Mouse (Mus musculus) CH12F3 (cell line): ENCODE results near the gene Gnptg.

Source experiments
- in situ Hi-C: fragments of 300-500 bp; cut with MboI; formaldehyde crosslinking; loops from 2 replicates; pipeline ENCODE4 v1.14.3; 2020; ENCODE audit warnings: low sequenced_read_pairs

Gene Gnptg

GRCm38 (mm10) chr17:25202401-25202800, 37.5 kb downstream of the Gnptg start:
- in situ Hi-C loops: no loop called here

DNA sequence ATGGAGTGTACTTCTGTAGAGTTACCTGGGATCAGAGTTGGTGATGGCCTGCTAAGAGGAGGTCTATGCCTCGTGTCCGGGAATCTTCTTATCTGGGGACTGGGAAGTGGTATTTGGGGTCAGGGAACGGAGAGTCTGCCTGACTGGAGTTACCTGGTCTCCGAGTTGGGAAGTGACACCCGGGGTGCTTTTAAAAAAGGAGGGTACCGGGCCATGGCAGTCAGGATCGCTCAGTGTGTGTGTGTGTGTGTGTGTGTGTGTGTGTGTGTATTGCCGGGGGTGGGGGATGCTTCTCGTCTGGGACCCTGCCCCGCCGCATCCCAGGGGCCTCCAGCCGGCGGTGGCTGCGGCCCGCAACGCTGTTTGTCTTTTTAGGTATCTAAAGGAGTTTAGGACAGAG, 50.8 kb downstream of the Gnptg start:
- in situ Hi-C loops: no loop called here

DNA sequence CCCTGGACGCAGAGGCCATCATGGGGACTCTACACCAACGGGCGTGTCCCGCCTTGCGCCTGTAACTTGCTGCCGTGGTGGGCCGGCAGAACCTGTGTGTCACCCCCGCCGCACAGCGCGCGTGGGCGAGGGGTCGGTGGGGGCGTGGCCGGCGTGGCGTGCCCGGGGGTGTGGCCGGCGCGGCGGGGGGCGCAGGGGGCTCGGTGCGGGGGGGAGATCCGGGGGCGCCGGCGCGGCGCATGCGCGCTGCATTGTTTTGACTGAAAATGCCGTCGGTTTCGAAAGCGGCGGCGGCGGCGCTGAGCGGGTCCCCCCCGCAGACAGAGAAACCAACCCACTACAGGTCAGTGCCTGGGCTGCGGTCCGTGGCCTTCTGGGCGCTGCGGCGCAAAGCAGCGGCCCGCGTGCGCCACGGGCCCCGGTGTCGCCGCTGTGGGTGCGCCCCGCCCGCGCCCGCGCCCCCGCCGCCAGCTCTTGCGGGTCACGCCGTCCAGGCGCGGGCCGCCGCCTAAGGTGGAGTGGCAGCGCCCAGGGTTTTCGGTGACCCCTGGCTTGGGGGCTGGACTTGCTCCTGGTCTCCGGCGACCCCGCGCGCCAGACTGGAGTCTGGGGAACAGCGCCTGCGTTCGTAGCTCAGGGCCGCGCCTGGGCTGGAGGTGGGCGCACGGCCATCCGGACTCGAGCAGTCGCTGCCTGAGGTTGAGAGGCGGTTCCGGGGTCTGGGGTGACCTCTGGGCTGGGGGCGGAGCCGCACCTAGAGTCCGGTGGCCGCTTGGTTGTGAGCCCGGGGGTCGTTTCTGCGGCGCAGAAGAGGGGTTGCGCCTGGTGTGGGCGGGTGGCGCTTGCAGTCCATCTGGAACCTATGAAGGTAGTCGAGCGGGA, 51.5 kb downstream of the Gnptg start, which contains the start of gene Unkl:
Gene Unkl (plus strand): TSS at position 248 of the 882 bp plus-strand sequence.
- in situ Hi-C loops: no loop called here

DNA sequence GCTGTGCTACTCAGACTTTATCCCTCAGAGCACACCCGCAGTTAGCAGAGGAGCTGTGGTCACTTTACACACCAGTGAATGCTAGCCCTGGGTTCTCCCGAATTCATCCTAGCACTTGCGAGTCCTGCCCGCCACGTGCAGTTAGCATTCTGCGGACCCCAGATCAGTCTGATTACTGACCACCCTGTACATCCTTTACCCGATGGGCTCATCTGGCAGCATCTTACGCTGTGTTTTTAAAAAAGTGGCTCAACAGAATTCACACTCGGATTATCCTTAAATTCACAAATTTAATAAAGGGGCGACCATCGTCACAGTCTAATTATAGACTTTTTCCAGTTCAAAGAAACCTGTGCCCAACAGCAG, 52.2 kb downstream of the Gnptg start:
- in situ Hi-C loops: no loop called here

DNA sequence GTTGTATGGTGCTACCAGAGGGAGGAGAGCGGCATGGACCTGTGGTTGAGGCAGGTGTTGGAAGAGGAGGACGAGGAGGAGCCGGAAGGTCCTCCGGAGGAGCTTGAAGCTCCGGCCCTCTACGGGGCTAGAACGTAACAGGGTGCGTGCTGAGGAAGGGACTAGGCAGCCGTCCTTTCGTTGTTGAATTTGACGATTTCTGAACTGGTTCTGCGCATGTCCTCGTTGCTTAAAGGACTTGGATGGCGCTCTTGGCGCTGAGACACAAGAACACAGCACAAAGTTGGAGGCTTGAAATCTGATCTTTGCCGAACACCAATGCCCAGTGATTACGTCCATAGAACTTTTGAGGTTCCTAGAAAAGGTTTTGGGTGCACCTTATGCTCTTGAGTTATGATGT, 55.0 kb downstream of the Gnptg start:
- in situ Hi-C loops: no loop called here

GRCm38 (mm10) chr17:25184129-25184691, 55.7 kb downstream of the Gnptg start, which contains the start of gene BC003965:
BC003965 (plus strand) TSS chr17:25184554.
- in situ Hi-C loops: no loop called here
